Mouse (Mus musculus) layer of hippocampus, postnatal 25 days (tissue): Measurements from ENCODE around the gene Necap1. TPM values are rescaled to one million over a fixed set of nuclear protein-coding genes. Genes with fewer than 3 reads are reported as not detected.

Experiments used
- DNase-seq, 2 experiments: peaks; one replicate each; pipeline ENCODE4 v3.0.0; 2022; ENCODE audit warnings: mixed read lengths in 2 of 2, low spot score in 1 of 2; ENCODE audit errors: extremely low spot score in 1 of 2
- total RNA-seq, 2 experiments: library from RNA; stranded (reverse); gene quantifications; 2 replicates each; pipeline ENCODE4 v1.2.3; 2021

The Necap1 gene
- 100 to 1,000 TPM; 205 to 214 TPM for total RNA-seq

- peak; percentile 98 to 99 for DNase-seq
Measured at GRCm38 (mm10) chr6:122873871-122874719, at the start of gene Necap1. Gene Necap1 (plus strand): TSS chr6:122874474.

- no peak for DNase-seq
Measured at GRCm38 (mm10) chr6:122825166-122825565, 49.1 kb upstream of the Necap1 start.

DNA sequence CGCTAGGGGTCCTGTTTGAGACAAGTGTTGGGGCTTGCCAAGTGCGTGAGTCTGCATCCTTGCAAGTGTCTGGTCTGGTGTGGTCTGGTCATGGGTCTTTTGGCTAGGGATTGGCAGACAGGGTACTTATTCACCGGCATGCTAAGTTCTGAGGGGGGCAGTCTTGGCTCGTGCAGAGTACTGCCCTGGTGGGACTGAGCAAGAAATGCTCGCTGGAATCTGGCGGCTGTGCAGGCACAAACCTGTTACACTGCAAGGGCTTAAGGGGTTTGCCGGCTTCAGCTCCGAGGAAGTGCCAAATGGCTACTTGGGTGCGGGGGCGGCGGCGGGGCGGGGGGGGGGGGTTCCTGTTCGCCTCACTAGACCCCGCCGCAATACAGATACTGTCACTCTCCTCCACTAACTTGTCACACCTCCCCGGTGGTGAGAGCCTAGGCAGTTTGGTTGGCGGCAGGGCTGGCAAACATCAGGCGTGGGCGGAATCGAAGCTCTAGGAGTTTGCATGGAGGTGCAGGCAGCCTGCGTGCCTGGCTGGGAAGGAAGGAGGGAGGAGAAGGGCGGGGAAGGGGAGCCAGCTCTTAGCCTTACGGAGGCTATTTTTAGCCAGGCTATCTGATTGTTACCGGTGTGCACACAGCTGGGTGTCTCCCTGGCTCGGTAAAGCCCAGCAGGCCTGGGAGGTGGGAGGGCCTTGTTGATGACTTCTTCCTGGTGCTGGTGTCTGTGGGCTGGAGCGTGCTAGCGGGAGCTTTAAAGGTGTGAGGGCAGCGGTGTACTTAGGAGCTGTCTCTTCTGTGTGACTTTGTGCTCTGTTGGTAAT, 48.1 kb upstream of the Necap1 start:
- peak; percentile 57 to 60 for DNase-seq

DNA sequence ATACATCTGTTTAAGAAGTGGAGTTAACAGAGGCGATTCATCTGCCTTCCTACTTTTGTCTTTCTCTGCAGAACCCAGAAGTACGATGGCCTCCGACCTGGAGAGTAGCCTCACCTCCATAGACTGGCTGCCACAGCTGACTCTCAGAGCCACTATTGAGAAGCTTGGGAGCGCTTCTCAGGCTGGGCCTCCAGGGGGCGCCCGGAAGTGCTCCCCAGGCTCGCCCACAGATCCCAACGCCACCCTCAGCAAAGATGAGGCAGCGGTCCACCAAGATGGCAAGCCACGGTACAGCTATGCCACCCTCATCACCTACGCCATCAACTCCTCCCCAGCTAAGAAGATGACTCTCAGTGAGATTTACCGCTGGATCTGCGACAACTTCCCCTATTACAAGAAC, 46.2 kb upstream of the Necap1 start:
- DNase-seq = peak in 1 of 2 experiments; percentile 35

- DNase-seq = no peak
Measured at GRCm38 (mm10) chr6:122832880-122833279, 41.4 kb upstream of the Necap1 start.

DNA sequence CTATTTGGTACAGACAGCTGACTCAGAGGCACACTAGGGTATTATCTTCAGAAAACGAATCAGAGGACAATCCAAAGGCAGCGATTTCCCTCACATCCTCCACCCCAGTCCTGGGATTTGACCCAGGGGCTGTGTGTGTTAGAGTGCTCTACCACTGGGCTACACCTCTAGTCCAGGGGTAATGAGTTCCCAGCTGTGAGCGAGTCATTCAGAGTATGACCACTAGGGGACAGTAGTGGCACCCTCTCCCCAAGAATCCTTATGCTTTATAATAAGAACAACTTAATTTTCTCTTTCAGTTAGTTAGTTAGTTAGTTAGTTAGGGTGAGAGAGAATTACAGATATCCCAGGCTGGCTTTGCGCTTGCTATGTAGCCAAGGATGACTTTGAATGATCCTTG, 39.9 kb upstream of the Necap1 start:
- DNase-seq = peak in 1 of 2 experiments; percentile 46

GRCm38 (mm10) chr6:122836974-122837373, 37.3 kb upstream of the Necap1 start:
- no peak for DNase-seq

- no peak for DNase-seq
Measured at GRCm38 (mm10) chr6:122837539-122837938, 36.7 kb upstream of the Necap1 start.

- DNase-seq = no peak
Measured at GRCm38 (mm10) chr6:122843759-122844158, 30.5 kb upstream of the Necap1 start.

DNA sequence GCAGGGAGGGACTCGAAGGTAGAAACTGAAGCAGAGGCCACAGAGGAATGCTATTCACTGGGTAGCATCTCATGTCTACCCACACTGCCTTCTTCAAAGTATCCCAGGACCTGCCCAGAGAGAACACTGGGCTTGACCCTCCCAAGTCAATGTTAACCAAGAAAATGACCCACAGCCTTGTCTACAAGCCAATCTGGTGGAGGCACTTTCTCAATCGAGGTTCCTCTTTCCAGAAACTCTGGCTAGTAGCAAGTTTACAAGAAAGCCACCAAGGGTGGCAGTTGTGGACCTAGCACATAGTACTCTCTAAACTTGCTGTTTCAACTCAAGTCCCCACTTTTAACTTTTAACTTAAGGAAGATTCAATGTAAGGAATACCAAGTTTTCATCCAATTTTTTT, 21.6 kb upstream of the Necap1 start:
- no peak for DNase-seq

DNA sequence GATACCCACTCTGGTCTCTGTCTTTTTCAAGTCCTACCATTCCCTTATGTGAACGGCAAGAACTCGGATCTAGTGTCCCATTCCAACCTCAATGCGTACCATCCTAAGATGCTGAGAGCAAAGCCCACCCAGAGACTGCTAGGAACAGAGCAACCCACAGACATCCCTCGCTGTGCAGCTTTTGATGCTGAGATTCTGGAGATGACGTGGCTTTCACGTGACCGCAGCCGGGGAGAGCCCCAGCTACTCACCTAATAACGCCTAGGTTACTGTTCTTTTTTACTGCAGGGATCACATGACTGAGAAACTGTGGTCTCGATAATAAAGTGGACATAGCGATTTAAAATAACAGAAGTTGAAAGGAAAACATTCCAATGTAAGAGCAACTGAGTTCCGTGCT, 19.7 kb upstream of the Necap1 start:
- DNase-seq = no peak

DNA sequence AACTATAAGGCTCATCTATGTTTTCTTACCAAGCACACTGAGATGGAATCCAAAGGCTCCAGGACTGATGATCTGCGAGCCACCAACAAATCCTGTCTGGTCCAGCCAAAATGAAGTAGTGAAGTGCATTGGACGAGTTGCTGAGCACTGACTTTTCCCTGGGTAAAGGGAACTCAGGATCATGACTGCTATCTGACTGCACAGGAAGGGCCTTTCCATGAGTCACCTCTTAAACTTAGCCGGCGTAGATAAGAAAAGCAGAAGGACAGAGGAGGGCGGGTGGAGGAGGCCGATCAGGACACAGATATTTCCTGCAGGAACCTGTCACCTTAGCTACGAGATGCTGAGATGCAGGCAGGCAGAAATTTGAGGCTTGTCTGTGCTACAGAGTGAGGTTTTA, 18.3 kb upstream of the Necap1 start, which contains the start of gene C3ar1:
C3ar1 (minus strand) TSS at position 207 of the 400 bp plus-strand sequence.
- no peak for DNase-seq

GRCm38 (mm10) chr6:122862434-122862833, 11.8 kb upstream of the Necap1 start:
- DNase-seq = no peak

GRCm38 (mm10) chr6:122862871-122863270, 11.4 kb upstream of the Necap1 start:
- DNase-seq = no peak

- DNase-seq = no peak
Measured at GRCm38 (mm10) chr6:122867914-122868313, 6.4 kb upstream of the Necap1 start.

GRCm38 (mm10) chr6:122869846-122870245, 4.4 kb upstream of the Necap1 start:
- no peak for DNase-seq

DNA sequence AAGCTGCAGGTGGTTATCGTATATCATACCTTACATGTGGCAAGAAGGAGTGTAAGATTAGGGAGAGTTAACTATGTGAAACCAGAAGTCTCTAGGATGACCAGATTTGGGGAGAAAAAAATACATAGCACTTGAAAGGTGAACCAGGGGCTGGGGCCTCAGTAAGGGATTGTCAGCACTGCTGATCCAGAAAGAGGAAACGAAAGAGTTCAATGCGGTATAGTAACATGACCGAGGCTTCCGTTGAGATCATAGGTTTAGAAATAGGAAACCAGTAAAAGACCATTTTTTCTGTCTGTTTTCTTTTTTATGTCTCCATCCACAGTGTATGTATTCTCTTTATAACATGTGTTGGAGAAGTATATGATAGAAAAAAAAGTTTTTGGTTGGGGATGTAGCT, 1.5 kb upstream of the Necap1 start:
- no peak for DNase-seq

DNA sequence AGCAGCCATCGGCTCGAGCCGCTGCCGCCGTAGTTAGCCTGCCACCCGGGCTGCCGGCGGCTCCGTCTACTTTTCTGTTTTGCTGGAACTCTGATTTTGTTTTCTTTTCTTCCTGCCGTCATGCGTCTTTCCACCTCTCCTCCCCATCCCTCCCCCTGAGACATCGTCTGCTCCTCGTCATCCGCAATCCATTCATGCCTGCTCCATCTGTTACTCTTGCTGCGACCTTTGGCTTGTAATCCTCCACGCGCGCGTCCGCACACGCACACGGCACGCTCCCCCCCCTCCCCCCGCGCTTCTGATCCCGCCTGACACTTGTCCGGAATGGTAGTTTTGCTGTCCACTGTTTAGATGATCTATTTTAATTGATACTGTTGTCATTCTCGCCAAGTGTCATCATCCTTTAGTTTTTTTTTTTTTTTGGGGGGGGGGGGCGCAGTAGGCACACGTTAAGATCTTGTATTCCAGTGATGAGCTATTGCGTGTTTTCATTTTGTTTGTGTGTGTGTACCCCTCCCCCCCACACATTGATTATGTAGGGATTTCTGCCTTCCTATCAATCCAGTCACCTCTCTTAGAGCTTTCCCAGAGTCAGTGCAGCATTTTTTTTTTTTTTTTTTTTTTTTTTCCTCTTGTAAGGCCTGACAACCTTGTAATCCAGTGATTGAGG, 581 bp downstream of the Necap1 start:
- DNase-seq = no peak

GRCm38 (mm10) chr6:122879141-122879735, 5.0 kb downstream of the Necap1 start:
- no peak for DNase-seq

DNA sequence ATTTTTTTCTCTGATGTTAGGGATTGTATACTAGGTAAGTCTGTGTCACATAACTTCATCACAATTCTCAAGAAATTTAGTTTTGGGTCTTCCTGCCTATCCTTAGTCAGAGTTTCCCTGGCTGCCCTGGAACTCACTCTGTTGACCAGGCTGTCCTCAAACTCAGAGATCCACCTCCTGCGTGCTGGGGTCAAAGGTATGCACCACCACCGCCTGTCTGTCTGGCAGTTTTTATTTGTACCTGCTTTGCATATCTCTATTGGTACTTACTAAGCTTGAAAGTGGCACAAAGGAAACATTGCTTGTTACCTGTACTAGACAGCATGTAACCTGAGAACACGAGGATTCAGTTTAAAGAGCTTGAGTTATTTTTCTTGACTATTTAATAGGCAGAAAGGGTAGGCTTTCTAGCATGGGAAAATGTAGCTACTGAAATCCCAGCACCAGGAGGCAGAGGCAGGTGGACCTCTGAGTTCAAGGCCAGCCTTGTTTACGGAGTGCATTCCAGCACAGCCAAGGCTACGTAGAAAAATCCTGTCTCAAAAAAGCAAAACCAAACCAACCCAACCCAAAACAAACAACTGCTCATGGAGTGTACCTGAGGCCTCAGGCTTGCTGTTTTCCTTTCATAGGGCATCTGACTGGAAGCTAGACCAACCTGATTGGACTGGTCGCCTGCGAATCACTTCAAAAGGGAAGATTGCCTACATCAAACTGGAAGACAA, 5.7 kb downstream of the Necap1 start:
- no peak for DNase-seq
